Mouse (Mus musculus): ENCODE measurements around the gene Bnip1.

- no peak for TF ChIP-seq CTCF (conservative IDR thresholded peaks at IDR 0.05; ENCODE audit: low read length)
- TF ChIP-seq NANOG (IDR thresholded peaks at IDR 0.05; ENCODE audit: borderline replicate concordance, low read length) = no peak
- TF ChIP-seq POU5F1 (IDR thresholded peaks at IDR 0.05; ENCODE audit: borderline replicate concordance, low read length) = no peak
Measured at GRCm38 (mm10) chr17:26812607-26813006, 31.7 kb downstream of the Bnip1 start.

All from E14TG2a.4 (cell line).